Mouse (Mus musculus) stomach, postnatal 0 days (tissue): ENCODE data around the gene Cyp4f40. TPM values are rescaled to one million over a fixed set of nuclear protein-coding genes. Genes with fewer than 3 reads are reported as not detected.

Source experiments
- ATAC-seq: fragments of 200-750 bp; cut with Nextera tagmentation; 2 replicates; pipeline ENCODE4 v1.8.0; 2017; ENCODE audit not compliant: low FRiP score, low TSS enrichment
- DNase-seq: peaks from one replicate; pipeline ENCODE4 v3.0.0-alpha.2; 2016; ENCODE audit warnings: low spot score
- H3K27ac ChIP-seq: fragments of 300-500 bp; sonication (generic); replicated peaks from 2 replicates; pipeline ENCODE4 v1.5.1; 2014; ENCODE audit warnings: mild to moderate bottlenecking, control low read depth
- H3K27me3 ChIP-seq: fragments of 300-500 bp; sonication (generic); 2 replicates; pipeline ENCODE4 v1.6.1; 2014; ENCODE audit warnings: low read length; ENCODE audit not compliant: control insufficient read depth, insufficient read depth
- H3K36me3 ChIP-seq: fragments of 300-500 bp; sonication (generic); 2 replicates; pipeline ENCODE4 v1.6.1; 2014; ENCODE audit warnings: low read length, mixed read lengths; ENCODE audit not compliant: control insufficient read depth, insufficient read depth
- H3K4me1 ChIP-seq: fragments of 300-500 bp; sonication (generic); replicated peaks from 2 replicates; pipeline ENCODE4 v1.6.1; 2014; ENCODE audit warnings: antibody characterized with exemption; ENCODE audit not compliant: control insufficient read depth, insufficient read depth
- H3K4me2 ChIP-seq: fragments of 300-500 bp; sonication (generic); replicated peaks from 2 replicates; pipeline ENCODE4 v1.6.1; 2014; ENCODE audit warnings: low read depth, mild to moderate bottlenecking, control low read depth, moderate library complexity
- H3K4me3 ChIP-seq: fragments of 300-500 bp; sonication (generic); 2 replicates; pipeline ENCODE4 v1.5.1; 2014; ENCODE audit warnings: low read depth, low read length, control low read depth
- H3K9ac ChIP-seq: fragments of 300-500 bp; sonication (generic); 2 replicates; pipeline ENCODE4 v1.6.1; 2014; ENCODE audit warnings: mild to moderate bottlenecking, low read length, control low read depth, mixed read lengths
- H3K9me3 ChIP-seq: fragments of 300-500 bp; sonication (generic); 2 replicates; pipeline ENCODE4 v1.6.1; 2016; ENCODE audit warnings: low read length; ENCODE audit not compliant: control insufficient read depth
- CTCF ChIP-seq: IDR thresholded peaks from 2 replicates; pipeline ENCODE4 v1.5.1; 2016; ENCODE audit warnings: antibody characterized with exemption, low read depth, mild to moderate bottlenecking, moderate library complexity
- EP300 ChIP-seq: optimal IDR thresholded peaks from 2 replicates; pipeline ENCODE3; 2016; ENCODE audit warnings: antibody characterized with exemption
- WGBS: fragments of 180-500 bp; shearing (Covaris S2); extraction: QIAGEN DNeasy Blood & Tissue Kit; methylation state at CpG from one replicate; pipeline ENCODE4 v1.1.7; 2014; 5-methylcytosine and 5-hydroxymethylcytosine counted together
- polyA plus RNA-seq: library from polyadenylated mRNA; unstranded; fragments of >200 nt; fragmentation: Nextera tagmentation; extraction: Ambion mirVana; gene quantifications from 2 replicates; pipeline ENCODE4 v1.2.1, GENCODE M21; 2015

Gene Cyp4f40
- polyA plus RNA-seq, 1 experiment from 2014 or later, result 0.23 TPM

DNA sequence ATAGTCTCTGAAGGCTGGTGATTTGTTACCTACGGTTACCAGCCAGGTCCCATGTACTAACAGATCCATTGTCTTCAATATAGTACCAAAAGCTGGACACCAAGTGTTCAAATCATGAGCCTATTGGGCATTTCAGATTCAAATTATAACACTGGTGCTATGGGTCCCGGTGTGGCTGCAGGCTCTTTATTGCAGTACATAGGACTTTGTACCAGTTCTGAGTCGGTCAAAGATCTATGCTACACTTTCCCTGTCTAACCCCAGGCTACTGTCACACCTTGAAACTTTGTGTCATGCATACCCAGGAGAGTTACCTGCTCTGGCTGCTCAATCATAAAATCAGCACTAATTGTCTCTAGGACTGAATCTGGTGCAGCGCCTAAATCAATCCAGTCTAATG is 4.8 kb upstream of the Cyp4f40 start:
- WGBS, result 89% methylated on average over 4 of the region's 4 CpGs
- no peak overlapping the region for H3K4me2 ChIP-seq

DNA sequence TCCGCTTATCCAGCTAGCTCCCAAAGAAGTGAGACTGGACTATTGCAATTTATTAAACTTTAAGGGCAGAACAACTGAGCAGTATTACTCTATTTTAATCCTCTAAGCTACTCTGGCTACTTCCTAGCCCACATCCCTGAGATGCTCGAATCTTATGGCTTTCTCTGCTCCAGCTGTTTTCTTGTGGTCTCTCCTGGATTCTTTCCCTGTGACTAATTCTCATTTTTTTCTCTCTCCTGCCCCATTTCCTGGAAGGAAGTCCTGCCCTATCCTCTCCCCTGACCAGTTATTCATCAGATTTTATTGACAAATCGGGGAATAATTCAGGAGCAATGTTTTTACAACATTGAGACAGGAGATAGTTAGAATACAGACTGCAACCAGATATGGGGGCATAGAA is 1.7 kb upstream of the Cyp4f40 start:
- no peak overlapping the region for H3K27ac ChIP-seq
- no peak overlapping the region for H3K9ac ChIP-seq
- H3K36me3 ChIP-seq, result no peaks in the 10 kb centered on the region
- H3K4me1 ChIP-seq, result no peaks in the 10 kb centered on the region
- WGBS, result 66% methylated on average over 3 of the region's 3 CpGs
- no peaks in the 10 kb centered on the region for H3K9me3 ChIP-seq
- ATAC-seq (no peak), DNase-seq (no peak)
- TF ChIP-seq EP300 (no peak), CTCF (no peak)
- H3K27me3 ChIP-seq, result no peaks in the 10 kb centered on the region
- H3K4me2 ChIP-seq, result no peak overlapping the region
- no peak overlapping the region for H3K4me3 ChIP-seq

More for the DNA sequence above, 4.8 kb upstream of the Cyp4f40 start:
- H3K4me1 ChIP-seq, result no peaks in the 10 kb centered on the region
- ATAC-seq (no peak), DNase-seq (no peak)
- H3K9ac ChIP-seq, result no peak overlapping the region
- no peaks in the 10 kb centered on the region for H3K36me3 ChIP-seq
- TF ChIP-seq EP300, result no peak
- TF ChIP-seq CTCF, result no peak
- H3K9me3 ChIP-seq, result no peaks in the 10 kb centered on the region
- H3K27ac ChIP-seq, result no peak overlapping the region
- no peaks in the 10 kb centered on the region for H3K27me3 ChIP-seq
- H3K4me3 ChIP-seq, result no peak overlapping the region

DNA sequence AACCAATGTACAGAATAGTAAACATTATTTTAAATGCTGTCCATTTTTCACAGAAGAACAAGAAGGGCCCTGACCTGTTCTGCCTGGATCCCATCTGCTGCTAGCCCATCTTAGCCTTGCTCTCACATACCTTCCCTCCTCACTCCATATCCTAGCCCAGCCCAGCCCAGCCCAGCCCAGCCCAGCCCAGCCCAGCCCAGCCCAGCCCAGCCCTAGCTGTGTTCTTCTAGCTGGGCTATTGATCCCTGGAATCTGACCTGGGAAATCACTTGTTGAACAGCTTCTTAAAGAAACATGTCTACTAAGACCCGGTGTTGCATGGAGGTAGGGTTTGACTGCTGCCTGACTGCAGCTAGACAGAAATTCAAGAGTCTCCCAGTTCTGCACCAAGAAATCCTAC is 454 bp upstream of the Cyp4f40 start:
- no peaks in the 10 kb centered on the region for H3K9me3 ChIP-seq
- TF ChIP-seq EP300 (no peak), CTCF (no peak)
- no peak overlapping the region for H3K9ac ChIP-seq
- H3K4me2 ChIP-seq, result no peak overlapping the region
- DNase-seq (peak; percentile 27), ATAC-seq (peak; percentile 57; the same call in 1 of the 2 replicates)
- no peaks in the 10 kb centered on the region for H3K27me3 ChIP-seq
- H3K4me3 ChIP-seq, result no peak overlapping the region
- no peak overlapping the region for H3K27ac ChIP-seq
- no peaks in the 10 kb centered on the region for H3K36me3 ChIP-seq
- H3K4me1 ChIP-seq, result no peaks in the 10 kb centered on the region
- 58% methylated on average over 1 of the region's 1 CpGs for WGBS

DNA sequence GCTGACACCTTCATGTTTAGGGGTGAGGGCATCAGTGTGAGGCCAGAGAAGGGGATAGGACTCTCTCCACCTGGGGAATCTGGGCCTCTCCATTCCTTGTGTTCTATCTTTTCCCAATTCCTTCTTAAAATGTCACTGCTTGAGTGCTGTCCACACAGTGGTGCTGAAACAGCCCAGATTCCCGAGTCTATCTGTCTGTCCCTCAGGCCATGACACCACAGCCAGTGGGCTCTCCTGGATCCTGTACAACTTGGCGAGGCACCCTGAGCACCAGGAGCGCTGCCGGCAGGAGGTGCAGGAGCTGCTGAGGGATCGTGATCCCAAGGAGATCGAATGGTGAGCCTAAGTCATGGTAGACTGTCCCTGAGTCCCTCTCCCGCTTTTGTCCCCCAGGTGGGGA is 15.3 kb downstream of the Cyp4f40 start:
- TF ChIP-seq EP300 (no peak), CTCF (no peak)
- H3K27ac ChIP-seq, result no peak overlapping the region
- H3K36me3 ChIP-seq, result no peaks in the 10 kb centered on the region
- H3K4me2 ChIP-seq, result no peak overlapping the region
- DNase-seq (no peak), ATAC-seq (no peak)
- WGBS, result 56% methylated on average over 7 of the region's 7 CpGs
- no peaks in the 10 kb centered on the region for H3K4me1 ChIP-seq
- no peaks in the 10 kb centered on the region for H3K27me3 ChIP-seq
- no peaks in the 10 kb centered on the region for H3K9me3 ChIP-seq
- H3K4me3 ChIP-seq, result no peak overlapping the region
- no peak overlapping the region for H3K9ac ChIP-seq

DNA sequence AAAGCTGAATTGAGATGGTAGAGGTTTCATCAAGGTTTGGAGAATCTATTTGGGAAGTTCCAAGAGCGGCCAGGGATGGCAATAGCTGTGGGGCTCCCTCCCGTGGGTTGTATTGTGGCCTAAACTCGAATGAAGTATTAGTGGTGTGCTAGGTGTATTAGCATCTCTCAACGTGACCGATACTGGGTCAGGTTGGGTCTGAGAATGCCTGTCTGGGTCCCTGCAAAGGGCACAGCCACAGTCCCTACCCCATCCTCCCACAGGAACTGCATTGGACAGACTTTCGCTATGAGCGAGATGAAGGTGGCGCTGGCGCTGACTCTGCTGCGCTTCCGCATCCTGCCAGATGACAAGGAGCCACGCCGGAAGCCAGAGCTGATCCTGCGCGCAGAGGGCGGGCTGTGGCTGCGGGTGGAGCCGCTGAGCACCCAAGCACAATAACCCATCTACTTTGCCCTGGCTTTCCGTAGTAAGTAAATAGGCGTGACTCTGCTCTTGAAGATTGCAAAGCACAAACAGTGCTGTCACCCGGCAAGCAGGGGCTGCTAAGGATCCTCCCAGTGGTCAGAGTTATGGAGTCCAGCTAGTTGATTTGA is 17.4 kb downstream of the Cyp4f40 start:
- no peak overlapping the region for H3K4me3 ChIP-seq
- WGBS, result 26% methylated on average over 21 of the region's 21 CpGs
- H3K27me3 ChIP-seq, result no peaks in the 10 kb centered on the region
- DNase-seq (peak; percentile 75), ATAC-seq (peak; percentile 95)
- H3K9me3 ChIP-seq, result no peaks in the 10 kb centered on the region
- no peak; the same call in 1 of the 2 replicates for TF ChIP-seq CTCF
- no peak for TF ChIP-seq EP300
- H3K27ac ChIP-seq, result no peak overlapping the region
- no peaks in the 10 kb centered on the region for H3K36me3 ChIP-seq
- H3K4me2 ChIP-seq, result 0 out of 2 replicates have a peak overlapping the region, but pooled peaks have one; percentile 23
- no peak overlapping the region for H3K9ac ChIP-seq
- no peaks in the 10 kb centered on the region for H3K4me1 ChIP-seq

DNA sequence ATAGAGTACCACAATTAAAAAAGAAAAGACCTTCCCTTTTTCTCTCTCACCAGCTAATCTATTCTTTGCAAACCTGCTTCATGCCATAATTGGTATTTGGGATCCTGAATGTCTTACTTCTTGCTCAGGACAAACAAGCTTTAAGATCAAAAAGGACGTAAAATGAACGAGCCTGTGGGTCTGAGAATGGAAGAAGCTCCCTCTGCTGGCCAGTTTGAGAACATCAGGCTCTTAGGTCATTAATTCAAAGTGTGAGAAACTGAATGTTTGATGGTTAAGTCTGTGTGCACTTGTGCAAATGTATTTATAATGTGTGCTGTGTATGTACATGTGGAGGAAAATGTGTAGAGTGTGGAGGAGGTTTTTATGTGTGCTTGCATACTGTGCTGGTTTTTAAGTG is 21.7 kb downstream of the Cyp4f40 start:
- Histone ChIP-seq H3K27me3 (no peaks in the 10 kb centered on the region), H3K4me3 (no peak overlapping the region), H3K4me1 (no peaks in the 10 kb centered on the region; the same call in 1 of the 2 replicates), H3K4me2 (no peak overlapping the region), H3K9ac (no peak overlapping the region), H3K36me3 (no peaks in the 10 kb centered on the region), H3K9me3 (no peaks in the 10 kb centered on the region), H3K27ac (no peak overlapping the region)
- no peak for TF ChIP-seq EP300
- TF ChIP-seq CTCF, result peak; percentile 84
- DNase-seq (peak; percentile 59), ATAC-seq (no peak)
- WGBS, result 9% methylated on average over 2 of the region's 2 CpGs
